Mouse (Mus musculus) kidney, adult 11 months (tissue): ENCODE measurements at regions not wholly inside any gene's neighbourhood (a gene's known extent, or its start where the extent isn't known, plus 50 kb on each side); places are given as distances from the start of the nearest gene placed in this dataset.

Experiments
- DNase-seq: peaks from one replicate; pipeline ENCODE4 v3.0.0; 2022

DNA sequence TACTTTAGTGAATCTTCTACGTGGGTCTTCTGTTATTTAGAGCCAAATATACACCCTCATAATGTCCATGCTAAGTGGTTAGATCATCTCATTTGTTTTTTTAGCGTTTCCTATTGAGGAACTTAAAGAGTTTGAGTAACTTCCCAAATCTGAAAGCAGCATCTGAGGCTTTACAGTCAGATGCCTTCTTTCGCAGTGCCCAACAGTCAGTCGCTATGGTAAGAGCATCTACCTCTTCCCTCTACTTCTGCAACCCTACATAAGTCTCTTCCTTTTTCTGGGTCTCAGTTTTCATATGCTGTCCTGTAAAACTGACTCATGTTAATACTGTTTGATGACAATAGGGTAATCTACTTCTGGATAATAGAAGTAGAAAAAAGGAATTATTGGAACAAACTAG lies 146.8 kb downstream of the Ktn1 start:
- no peak for DNase-seq

GRCm38 (mm10) chr14:47798203-47798602 lies 150.0 kb downstream of the Ktn1 start:
- no peak for DNase-seq

- DNase-seq: no peak
Observed at GRCm38 (mm10) chr14:47799564-47799963, 151.3 kb downstream of the Ktn1 start.

DNA sequence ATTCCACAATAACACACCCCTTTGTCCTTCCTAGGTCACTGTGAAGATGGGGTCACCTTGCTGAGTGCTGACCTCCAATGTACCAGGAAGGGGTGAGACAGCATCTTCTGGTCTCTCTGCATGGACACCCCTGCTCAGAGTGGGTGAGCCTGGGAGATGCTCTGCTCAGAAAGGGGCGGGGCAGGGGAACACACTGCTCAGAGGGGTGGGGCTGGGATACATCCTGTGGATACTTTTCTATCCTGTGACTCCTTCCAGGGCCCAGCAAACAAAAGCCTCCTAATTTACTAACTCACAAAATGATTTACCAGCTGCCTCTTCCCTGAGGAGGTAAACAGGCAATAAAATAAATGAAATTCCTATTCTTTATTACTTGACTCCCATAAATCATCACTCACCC lies 157.0 kb downstream of the Ktn1 start:
- no peak for DNase-seq

GRCm38 (mm10) chr14:47805771-47806535 lies 157.7 kb downstream of the Ktn1 start:
- DNase-seq: no peak

DNA sequence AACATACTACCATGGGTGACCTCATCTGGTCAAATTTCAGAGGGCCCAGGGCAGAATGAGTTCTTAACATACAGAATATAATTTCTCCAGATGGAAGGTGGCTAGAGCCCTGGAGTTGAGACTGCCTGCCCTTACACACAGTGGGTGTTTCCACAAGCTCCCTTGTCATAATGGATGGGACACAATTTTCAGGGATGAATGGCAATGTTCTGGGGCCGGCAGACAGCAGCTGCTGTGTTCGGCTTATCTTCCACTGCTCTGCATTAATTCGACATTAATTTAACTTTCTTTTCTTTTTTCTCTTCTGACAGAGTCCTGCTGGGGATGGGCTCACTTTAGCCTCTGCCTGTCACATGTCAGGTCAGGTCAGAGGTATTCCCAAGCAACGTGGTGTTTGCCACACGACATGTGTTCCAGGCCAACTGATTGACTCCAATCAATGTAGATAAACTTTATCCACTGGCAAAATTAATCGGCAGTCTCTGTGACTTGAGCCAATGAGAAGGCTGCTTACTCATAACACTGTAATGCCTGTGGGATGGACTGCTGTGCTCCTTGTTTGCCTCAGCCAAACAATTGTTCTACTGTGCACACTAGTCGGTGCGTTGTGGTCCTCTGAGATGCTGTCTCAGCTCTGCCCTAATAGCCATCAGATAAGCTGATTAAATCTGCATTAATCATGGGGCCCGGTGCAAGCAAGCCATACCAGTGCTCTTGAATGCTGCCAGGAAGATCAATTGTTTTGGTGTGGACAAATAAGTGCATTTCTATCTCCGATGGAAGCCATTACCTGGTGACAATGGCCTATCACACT lies 160.1 kb downstream of the Ktn1 start:
- DNase-seq: no peak

DNA sequence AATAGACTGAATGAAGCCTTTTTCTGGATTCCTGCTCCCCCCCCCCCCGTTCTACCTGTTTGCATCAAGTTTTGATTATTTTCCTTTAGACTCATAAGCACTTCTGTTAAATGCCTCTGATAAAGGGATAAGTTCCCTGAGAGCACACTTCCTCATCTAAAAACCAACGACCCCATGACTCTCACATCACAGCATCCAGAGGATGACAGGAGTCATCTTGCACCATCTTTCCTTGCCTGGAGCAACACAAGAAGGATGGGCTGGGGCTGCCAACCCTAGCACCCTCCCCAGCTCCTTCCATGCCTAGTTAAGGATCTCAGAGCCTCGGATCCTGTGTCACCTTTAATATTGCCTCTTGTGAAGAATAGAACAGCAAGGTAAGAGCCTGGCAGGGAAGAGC lies 170.0 kb downstream of the Ktn1 start:
- no peak for DNase-seq

GRCm38 (mm10) chr14:47818641-47819040 lies 170.4 kb downstream of the Ktn1 start:
- DNase-seq: no peak

DNA sequence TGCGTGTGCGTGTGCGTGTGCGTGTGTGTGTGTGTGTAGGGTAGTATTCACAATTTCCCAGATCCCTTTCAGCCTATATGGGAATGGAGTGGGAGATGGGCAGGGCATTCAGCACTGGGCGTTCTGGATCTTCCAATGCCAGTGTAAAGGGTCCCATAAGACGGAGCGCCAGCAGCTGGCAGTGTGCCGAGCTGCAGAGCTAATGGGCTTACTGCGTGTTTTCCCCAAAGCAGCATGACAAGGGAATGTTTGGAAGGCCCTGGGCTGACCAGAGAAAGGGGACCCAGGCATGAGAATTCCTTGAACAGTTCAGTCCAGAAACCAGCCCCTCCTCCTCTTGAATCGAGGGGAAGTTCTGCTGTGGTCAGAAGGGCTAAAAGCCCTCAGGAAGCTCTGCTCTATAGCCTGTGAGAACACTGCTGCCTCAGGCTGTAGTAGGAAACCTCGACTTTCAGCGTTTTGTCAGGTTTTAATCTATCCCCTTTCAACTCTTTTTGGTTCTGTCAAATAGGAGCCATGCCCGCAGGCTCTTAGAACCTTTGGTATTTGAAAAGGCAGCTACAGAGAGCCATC lies 172.4 kb downstream of the Ktn1 start:
- DNase-seq: no peak

GRCm38 (mm10) chr14:47823182-47823581 lies 174.9 kb downstream of the Ktn1 start:
- DNase-seq: no peak

DNA sequence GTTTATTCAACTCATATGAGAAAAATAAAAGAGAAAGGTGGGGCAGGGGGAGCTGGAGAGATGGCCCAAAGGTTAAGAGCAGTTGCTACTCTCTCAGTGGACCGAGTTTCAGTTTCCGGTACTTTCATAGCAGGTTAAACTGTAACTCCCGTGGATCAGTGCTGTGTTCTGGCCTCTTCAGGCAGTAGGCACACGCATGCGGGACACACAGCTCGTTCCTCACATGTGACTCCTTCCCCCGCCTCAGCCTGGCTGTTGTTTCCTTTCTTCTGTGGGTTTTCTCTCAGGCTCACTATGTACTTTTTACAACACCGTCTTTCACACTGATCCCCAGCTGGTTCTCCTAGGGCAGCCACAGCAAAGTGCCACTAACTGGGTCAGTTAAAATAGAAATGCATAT lies 175.4 kb downstream of the Ktn1 start:
- no peak for DNase-seq

- DNase-seq: peak; percentile 19
Observed at GRCm38 (mm10) chr14:47825446-47825956, 177.3 kb downstream of the Ktn1 start.

DNA sequence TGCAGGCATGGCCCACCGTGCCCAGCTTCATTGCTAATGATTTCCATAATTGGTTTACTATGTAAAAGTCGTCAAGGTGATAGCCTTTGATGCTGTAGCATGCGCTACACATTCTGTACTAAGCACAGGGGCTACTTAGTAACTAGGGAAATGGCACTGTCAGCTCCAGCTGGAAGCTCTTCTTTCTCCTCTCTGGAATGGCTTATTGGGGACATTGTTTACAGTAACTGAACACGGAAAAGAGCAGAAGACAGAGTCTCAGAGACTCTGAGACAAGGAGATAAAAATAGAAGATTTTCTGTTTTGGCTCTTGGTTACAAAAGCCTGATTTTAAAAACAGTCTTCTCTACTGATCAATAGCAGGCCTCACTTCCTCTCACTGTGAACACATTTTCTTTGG lies 178.3 kb downstream of the Ktn1 start:
- DNase-seq: no peak

DNA sequence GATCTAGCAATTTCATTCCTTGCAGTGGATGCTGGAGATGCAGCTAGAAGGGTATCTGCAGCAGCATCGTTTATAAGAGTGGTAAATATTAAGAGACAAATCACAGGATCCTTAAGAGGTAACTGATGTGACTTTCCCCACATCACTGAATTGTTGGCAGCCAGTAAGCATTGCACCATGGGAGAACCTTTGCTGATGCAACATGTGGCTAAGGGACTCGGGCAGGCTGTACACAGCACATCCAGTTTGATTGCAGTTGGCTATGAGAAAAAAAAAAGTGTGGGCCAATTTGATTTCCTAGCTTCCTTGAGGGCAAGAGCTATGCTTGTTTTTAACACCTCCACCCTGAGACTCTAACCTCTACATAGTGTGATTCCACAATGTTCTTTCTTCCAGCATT lies 179.4 kb downstream of the Ktn1 start:
- DNase-seq: no peak

GRCm38 (mm10) chr14:47833696-47834095 lies 185.4 kb downstream of the Ktn1 start:
- no peak for DNase-seq

DNA sequence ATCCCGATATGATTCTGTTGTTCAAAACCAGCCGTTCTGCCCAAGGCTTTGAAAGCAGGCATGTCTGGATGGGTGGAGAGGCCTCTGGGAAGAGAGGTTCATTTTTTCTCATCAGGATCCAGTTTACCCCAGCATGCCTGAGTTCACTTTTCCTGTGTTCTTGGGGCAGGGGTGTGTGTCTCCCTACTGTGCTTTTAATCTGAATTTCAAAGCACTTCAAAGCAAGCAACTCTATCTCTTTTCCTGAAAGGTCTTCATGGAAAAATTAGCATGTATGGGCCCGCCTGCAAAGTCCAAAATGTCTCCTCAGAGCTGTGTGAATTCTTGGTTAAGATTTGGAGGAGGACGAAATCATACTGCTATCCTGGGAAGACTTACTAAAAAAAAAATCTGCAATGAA lies 187.2 kb downstream of the Ktn1 start:
- no peak for DNase-seq

GRCm38 (mm10) chr14:47839493-47840215 lies 191.4 kb downstream of the Ktn1 start:
- no peak for DNase-seq

- no peak for DNase-seq
Observed at GRCm38 (mm10) chr14:47844366-47844765, 196.1 kb downstream of the Ktn1 start.

DNA sequence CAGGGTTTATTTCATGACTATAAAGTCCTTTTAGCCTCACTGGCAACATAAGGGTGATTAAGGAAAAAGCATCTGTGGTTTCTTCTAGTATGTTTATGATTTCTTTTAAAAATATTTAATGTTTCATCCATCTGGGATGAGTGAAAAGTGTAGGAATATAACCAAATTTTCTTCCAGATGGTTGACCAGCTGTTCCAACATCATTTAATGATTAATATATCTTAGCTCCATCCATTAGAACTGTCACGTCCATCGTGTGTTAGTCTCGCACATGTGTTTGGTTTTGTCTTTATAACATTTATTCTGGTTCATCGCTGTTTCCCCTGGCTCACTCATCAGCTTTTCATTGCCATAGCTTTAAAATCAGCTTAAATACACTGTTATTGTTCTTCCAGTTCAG lies 200.6 kb downstream of the Ktn1 start:
- no peak for DNase-seq

GRCm38 (mm10) chr14:47856280-47856765 lies 208.1 kb downstream of the Ktn1 start:
- no peak for DNase-seq

DNA sequence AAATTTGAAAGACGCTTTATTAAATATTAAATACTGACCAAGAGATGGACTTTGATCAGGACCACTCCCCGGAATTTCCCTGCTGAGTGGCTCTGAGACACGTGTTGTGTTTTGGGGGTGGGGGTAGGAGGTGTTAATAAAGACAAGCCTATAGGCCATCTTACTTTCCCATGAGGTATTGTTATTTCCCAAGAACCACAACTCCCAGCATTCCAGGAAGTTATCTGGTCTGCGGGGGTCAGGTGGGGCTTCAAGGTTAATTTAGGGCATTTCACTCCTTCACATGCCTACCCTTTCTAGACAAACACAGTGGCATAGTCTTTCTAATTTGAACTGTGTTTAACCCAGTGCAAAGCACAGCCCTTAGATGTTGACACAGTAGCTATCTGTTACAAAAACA lies 209.0 kb downstream of the Ktn1 start:
- no peak for DNase-seq

- no peak for DNase-seq
Observed at GRCm38 (mm10) chr14:47857731-47858556, 209.7 kb downstream of the Ktn1 start.
